Mouse (Mus musculus) cerebellum, postnatal 14 days (tissue): ENCODE results near the gene Ap1b1.
"Not testable (repeated sequence)": the region's sequence is repeated elsewhere in the genome, so short reads cannot be mapped to it uniquely, and the experiment has no call there.

Experiments used
- DNase-seq, 2 experiments: peaks; one replicate each; pipeline ENCODE4 v3.0.0; 2021; ENCODE audit warnings: mixed read lengths in 2 of 2

Ap1b1 gene

DNA sequence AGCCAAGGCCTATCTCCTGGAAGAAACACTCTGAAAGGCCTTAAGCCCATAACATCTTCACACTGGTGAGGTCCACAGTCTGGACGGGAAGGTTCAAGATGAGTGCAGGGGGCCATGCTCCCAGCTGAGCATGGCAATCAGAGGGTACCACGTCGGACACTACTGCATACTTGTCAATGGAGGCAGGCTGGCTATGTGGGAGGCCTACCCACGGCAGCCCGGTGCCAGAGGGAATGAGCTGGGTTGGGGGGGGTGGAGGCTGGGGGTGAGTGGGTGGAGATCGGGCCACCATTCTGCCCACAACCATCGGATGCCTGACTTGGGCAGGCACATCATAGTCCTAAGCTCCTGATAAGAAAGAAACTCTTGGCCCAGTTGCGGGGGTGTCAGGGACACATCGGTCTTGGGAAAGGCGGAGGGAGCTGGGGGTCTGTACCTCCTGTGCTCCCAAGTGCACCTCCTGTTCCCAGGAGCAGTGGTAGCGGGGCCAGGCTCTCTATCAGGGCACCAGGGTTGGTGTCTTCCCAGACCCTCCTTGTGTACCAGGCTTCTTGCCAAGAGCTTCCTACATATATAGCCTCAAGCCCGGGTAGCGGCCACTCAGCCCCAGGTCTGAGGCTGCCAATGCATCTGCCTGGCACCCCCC is 76.4 kb downstream of the Ap1b1 start:
- DNase-seq, result no peak

GRCm38 (mm10) chr11:5063561-5064281 is 77.1 kb downstream of the Ap1b1 start:
- DNase-seq, result peak in 1 of 2 experiments; percentile 49

GRCm38 (mm10) chr11:5064282-5065055 is 77.8 kb downstream of the Ap1b1 start:
- DNase-seq, result no peak

DNA sequence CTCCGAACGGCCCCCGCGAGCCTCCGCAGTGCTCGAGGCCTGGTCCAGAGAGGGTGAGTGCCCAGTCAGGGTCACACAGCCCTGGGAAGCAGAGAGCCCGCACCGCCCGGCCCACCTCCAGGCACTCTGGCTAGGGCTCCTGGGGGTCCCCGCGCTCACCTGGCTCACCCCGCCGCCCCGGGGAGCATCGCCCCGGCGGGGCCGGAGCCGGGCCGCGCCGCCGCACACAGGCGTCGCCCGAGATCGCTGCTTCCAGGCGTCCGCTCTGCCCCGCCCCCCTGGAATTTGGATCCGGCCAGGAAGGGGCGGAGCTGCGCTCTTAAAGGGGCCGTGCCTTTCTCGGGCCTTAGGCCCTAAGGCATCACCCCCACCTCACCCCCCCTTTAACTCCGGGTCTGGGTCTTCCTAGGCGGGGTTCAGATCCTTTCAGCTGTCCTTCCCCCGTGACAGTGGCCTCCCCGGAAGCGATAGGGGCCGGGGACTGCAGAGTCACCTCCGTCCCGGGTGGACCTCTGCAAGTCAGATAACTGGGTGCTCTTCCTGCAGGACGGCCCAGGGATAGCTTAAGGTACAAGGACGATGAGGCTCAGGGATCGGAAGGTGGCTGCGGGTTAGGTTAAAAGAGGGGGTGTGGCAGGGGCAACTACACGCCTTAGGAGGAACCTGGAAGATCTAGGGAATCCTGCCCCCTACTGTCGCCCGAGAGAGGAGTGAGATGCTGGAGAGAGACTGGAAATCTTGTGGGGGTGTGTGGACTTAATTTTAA is 78.6 kb downstream of the Ap1b1 start, which contains the start of gene Gas2l1:
Gene Gas2l1, minus strand, starts transcription at position 272 of the 766 bp plus-strand sequence.
- peak; percentile 90 to 92 for DNase-seq

- DNase-seq, result no peak
Measured at GRCm38 (mm10) chr11:5067063-5067462, 80.4 kb downstream of the Ap1b1 start.

DNA sequence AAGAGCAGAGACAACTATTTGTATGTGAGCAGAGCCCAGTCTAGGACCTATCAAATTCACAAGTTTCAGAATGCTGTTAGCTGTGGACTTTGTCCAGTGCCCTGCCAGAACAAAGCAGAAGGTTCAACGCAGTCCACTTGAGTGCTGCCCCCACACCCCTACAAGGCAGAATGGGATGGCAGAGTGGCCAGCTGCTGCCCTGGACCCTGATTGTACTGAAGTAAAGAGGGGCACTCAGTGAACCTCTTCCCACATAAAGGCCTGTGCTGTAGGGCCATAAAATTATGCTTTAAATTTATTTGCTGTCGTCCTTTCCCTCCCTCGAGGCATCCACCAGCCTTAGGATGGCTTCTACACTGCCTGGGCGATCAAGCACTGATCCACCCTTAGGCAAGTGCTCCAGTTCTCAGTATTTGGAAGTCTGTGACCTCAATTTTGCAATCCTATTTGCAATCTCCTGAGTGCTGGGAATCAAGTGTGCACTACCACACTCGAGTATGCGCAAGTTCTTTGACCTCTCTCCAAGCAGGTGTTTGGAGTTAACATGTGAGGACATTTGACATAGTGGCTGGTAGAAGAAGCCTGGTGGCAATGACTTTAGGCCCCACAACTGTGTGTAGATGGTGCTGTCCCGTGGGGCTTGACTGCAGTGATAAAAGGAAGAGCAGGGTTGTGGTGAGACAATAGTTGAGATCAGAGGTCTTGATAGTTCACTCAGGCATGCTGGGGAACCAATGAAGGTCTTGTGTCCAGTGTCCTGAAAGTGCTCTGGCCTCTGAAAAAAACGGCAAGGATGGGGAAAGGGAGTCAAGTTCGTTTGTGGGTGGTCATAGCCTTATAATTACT is 81.7 kb downstream of the Ap1b1 start:
- no peak for DNase-seq

DNA sequence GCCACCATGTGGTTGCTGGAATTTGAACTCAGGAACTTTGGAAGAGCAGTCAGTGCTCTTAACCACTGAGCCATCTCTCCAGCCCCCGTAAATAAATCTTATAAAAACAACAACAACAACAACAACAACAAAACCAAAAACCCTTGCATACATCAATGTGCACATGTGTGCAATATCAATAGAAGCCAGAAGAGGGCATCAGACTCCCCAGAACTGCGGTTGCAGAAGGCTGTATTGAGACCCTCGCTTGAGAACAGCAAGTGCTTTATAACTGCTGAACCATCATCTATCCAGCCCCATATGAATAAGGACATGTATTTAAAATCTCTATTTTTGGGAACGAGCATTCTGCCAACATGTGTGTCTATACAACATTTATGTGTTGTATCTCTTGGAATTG is 88.3 kb downstream of the Ap1b1 start:
- peak in 1 of 2 experiments; percentile 58 for DNase-seq

- no peak for DNase-seq
Measured at GRCm38 (mm10) chr11:5075760-5076159, 89.1 kb downstream of the Ap1b1 start.

- not testable (repeated sequence) for DNase-seq
Measured at GRCm38 (mm10) chr11:5076843-5077242, 90.2 kb downstream of the Ap1b1 start.

GRCm38 (mm10) chr11:5089147-5089546 is 102.5 kb downstream of the Ap1b1 start:
- DNase-seq, result no peak

DNA sequence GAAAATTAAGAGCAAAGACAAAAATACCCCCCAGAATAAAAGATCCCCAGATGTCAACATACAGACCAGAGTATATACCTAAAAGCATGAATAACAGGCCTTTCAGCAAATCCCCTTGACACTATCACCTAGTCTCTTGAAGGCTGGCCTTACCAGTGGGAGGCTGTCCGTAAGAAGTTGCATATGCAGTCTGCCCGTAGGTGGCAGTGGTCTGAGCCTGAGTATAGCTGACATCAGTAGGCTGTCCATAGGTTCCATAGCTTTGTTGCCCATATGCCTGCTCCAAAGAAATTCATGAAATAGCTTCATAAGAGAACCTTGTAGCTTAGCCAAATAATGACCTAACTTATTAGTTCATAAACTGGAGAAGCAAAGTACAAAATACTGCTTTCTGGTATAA is 105.1 kb downstream of the Ap1b1 start:
- DNase-seq, result no peak
